Mouse (Mus musculus) limb, embryonic 12.5 days (tissue): ENCODE results near the gene Rps8. TPM values are rescaled to one million over a fixed set of nuclear protein-coding genes. Genes with fewer than 3 reads are reported as not detected.
A peak's percentile ranks its signal among the peaks of the same experiment; 100 is the strongest.

ENCODE experiments used
- ATAC-seq: fragments of 200-750 bp; cut with Nextera tagmentation; 2 replicates; pipeline ENCODE4 v1.8.0; 2017; ENCODE audit warnings: low read depth, moderate TSS enrichment; ENCODE audit not compliant: insufficient number of reproducible peaks, insufficient read depth, low FRiP score, low TSS enrichment
- H3K27ac ChIP-seq: fragments of 300-500 bp; sonication (generic); 2 replicates; pipeline ENCODE4 v1.5.1; 2016; ENCODE audit warnings: mild to moderate bottlenecking, moderate library complexity
- H3K27me3 ChIP-seq: fragments of 300-500 bp; sonication (generic); 2 replicates; pipeline ENCODE4 v1.6.1; 2016; ENCODE audit warnings: mild to moderate bottlenecking, moderate library complexity
- H3K36me3 ChIP-seq: fragments of 300-500 bp; sonication (generic); 2 replicates; pipeline ENCODE4 v1.6.1; 2016; ENCODE audit warnings: mild to moderate bottlenecking, moderate library complexity
- H3K4me1 ChIP-seq: fragments of 300-500 bp; sonication (generic); replicated peaks from 2 replicates; pipeline ENCODE4 v1.6.1; 2016
- H3K4me2 ChIP-seq: fragments of 300-500 bp; sonication (generic); 2 replicates; pipeline ENCODE4 v1.6.1; 2016; ENCODE audit warnings: mild to moderate bottlenecking, moderate library complexity
- H3K4me3 ChIP-seq: fragments of 300-500 bp; sonication (generic); replicated peaks from 2 replicates; pipeline ENCODE4 v1.5.1; 2016; ENCODE audit warnings: mild to moderate bottlenecking
- H3K9ac ChIP-seq: fragments of 300-500 bp; sonication (generic); replicated peaks from 2 replicates; pipeline ENCODE4 v1.6.1; 2016; ENCODE audit warnings: mild to moderate bottlenecking, moderate library complexity
- H3K9me3 ChIP-seq: fragments of 300-500 bp; sonication (generic); 2 replicates; pipeline ENCODE4 v1.6.1; 2016; ENCODE audit warnings: mild to moderate bottlenecking, moderate library complexity
- WGBS: fragments of 180-500 bp; shearing (Covaris S2); methylation state at CpG from one replicate; pipeline ENCODE4 v1.1.7; 2016; 5-methylcytosine and 5-hydroxymethylcytosine counted together
- polyA plus RNA-seq: library from polyadenylated mRNA; unstranded; fragments of >200 nt; fragmentation: Nextera tagmentation; extraction: Ambion mirVana; gene quantifications from 2 replicates; pipeline ENCODE4 v1.2.1, GENCODE M21; 2016

Gene Rps8
- polyA plus RNA-seq, 1 experiment from 2014 or later, result 892 TPM

- no peak overlapping the region for H3K9ac ChIP-seq
- no peaks in the 10 kb centered on the region for H3K27me3 ChIP-seq
- no peaks in the 10 kb centered on the region for H3K9me3 ChIP-seq
- no peak overlapping the region for H3K27ac ChIP-seq
- peaks cover 12% of the 10 kb centered on the region for H3K36me3 ChIP-seq
- no peak overlapping the region for H3K4me2 ChIP-seq
- ATAC-seq, result no peak
- H3K4me1 ChIP-seq, result peaks cover 32% of the 10 kb centered on the region
- no peak overlapping the region for H3K4me3 ChIP-seq
- 85% methylated on average over 3 of the region's 3 CpGs for WGBS
Observed at GRCm38 (mm10) chr4:117124218-117124517, 31.9 kb downstream of the Rps8 start.

DNA sequence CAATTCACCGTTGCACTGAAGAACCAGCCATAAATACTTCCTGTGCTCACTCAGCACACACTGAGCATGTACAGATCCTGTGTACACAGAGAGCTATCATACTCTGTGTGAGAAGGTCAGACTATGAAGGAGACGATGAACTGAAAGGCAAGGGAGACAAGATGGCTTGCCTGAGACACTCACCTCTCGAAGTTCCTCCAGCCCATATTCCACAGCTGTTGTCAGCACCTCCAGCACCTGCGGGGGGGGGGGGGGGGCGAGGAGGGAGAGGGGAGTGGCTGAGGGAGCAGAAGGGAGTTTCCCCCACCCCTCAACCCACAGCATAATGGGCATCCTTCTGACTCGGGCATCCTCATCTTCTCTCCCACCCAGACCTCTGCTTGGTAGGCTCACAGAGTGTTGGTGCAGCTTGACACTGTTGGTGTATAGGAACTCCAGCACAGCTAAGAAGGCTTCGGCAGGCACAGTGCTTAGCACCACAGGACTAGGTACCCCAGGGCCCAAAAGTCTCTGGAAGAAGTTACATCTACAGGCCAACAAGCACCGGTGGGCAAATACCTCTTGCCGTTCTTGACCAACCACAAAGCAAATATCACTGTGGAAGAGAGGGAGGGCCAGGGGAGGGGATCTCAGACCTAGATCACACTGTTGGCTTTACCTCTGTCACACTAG lies 32.4 kb downstream of the Rps8 start:
- no peak overlapping the region for H3K4me3 ChIP-seq
- H3K27ac ChIP-seq, result no peak overlapping the region
- H3K9ac ChIP-seq, result no peak overlapping the region
- H3K36me3 ChIP-seq, result peaks cover 8% of the 10 kb centered on the region
- H3K9me3 ChIP-seq, result no peaks in the 10 kb centered on the region
- WGBS, result 81% methylated on average over 7 of the region's 9 CpGs
- H3K4me2 ChIP-seq, result no peak overlapping the region
- no peaks in the 10 kb centered on the region for H3K27me3 ChIP-seq
- H3K4me1 ChIP-seq, result peaks cover 32% of the 10 kb centered on the region
- no peak for ATAC-seq

GRCm38 (mm10) chr4:117122209-117122608 lies 33.8 kb downstream of the Rps8 start:
- 87% methylated on average over 4 of the region's 4 CpGs for WGBS
- H3K36me3 ChIP-seq, result no peaks in the 10 kb centered on the region

GRCm38 (mm10) chr4:117120445-117121414 lies 35.3 kb downstream of the Rps8 start:
- H3K27me3 ChIP-seq, result no peaks in the 10 kb centered on the region
- peak; percentile 91 for ATAC-seq
- H3K27ac ChIP-seq, result peak overlapping the region; percentile 86
- H3K9me3 ChIP-seq, result no peaks in the 10 kb centered on the region
- under 1% methylated on average over 69 of the region's 69 CpGs for WGBS
- H3K36me3 ChIP-seq, result peaks cover under 1% of the 10 kb centered on the region; the same call in 1 of the 2 replicates
- peak overlapping the region; percentile 71 for H3K4me3 ChIP-seq
- peaks cover 26% of the 10 kb centered on the region for H3K4me1 ChIP-seq
- peak overlapping the region; percentile 100 for H3K4me2 ChIP-seq
- H3K9ac ChIP-seq, result peak overlapping the region; percentile 67

More at GRCm38 (mm10) chr4:117122209-117122608, 33.8 kb downstream of the Rps8 start:
- H3K9me3 ChIP-seq, result no peaks in the 10 kb centered on the region
- no peak overlapping the region for H3K27ac ChIP-seq
- peaks cover 32% of the 10 kb centered on the region for H3K4me1 ChIP-seq
- H3K4me3 ChIP-seq, result no peak overlapping the region
- H3K9ac ChIP-seq, result no peak overlapping the region
- no peaks in the 10 kb centered on the region for H3K27me3 ChIP-seq
- no peak overlapping the region for H3K4me2 ChIP-seq
- no peak for ATAC-seq

GRCm38 (mm10) chr4:117120052-117120444 lies 36.0 kb downstream of the Rps8 start:
- ATAC-seq, result no peak
- Histone ChIP-seq H3K9ac (peak overlapping the region; percentile 67), H3K27ac (peak overlapping the region; percentile 86), H3K27me3 (no peaks in the 10 kb centered on the region), H3K4me2 (peak overlapping the region; percentile 100), H3K36me3 (peaks cover 7% of the 10 kb centered on the region; the same call in 1 of the 2 replicates), H3K4me1 (peaks cover 20% of the 10 kb centered on the region), H3K4me3 (peak overlapping the region; percentile 71), H3K9me3 (no peaks in the 10 kb centered on the region)
- 6% methylated on average over 10 of the region's 10 CpGs for WGBS

DNA sequence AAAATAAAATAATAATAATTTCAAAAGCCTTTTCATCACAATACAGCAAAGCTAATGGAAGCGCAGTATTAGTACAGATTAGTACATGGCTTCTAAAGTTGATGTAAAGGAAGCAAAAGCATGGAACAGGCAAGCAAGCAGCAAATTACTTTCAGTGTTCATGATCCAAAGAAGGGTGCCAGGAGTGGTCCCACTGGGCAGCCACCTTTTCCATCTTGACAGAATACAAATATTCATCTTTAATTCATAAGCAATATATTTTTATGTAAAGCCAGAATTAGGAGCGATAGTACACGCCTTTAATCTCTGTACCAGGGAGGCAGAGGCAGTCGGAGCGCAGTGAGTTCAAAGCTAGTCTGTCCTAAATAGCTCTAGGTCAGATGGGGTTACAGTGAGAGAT lies 36.4 kb downstream of the Rps8 start:
- WGBS, result 73% methylated on average over 5 of the region's 5 CpGs
- peaks cover 11% of the 10 kb centered on the region for H3K36me3 ChIP-seq
- no peaks in the 10 kb centered on the region for H3K27me3 ChIP-seq
- peak overlapping the region; percentile 67 for H3K9ac ChIP-seq
- peaks cover 15% of the 10 kb centered on the region for H3K4me1 ChIP-seq
- H3K4me3 ChIP-seq, result peak overlapping the region; percentile 71
- H3K4me2 ChIP-seq, result peak overlapping the region; percentile 100
- H3K27ac ChIP-seq, result peak overlapping the region; percentile 86
- no peak for ATAC-seq
- H3K9me3 ChIP-seq, result no peaks in the 10 kb centered on the region

DNA sequence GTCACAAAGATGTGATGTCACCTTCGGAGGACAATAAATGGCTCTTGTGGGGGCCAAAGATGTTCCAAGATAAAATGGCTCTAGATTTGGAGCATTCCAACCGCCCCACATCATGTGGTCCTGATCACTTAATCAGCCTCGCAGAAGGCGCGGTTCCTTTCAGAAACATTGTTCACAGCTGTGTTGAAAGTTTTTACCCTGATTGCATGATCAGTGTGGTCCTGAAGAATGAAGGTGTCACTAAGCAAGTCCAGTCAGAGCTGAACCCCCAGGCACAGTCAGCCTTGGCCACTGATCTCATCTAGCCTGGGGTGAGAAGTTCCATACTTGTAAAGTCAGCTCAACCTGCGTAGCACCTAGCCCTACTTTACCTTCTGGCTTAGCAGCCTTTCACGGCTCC lies 38.1 kb downstream of the Rps8 start:
- peaks cover 12% of the 10 kb centered on the region for H3K4me1 ChIP-seq
- H3K9me3 ChIP-seq, result no peaks in the 10 kb centered on the region
- ATAC-seq, result no peak
- no peak overlapping the region for H3K4me2 ChIP-seq
- no peaks in the 10 kb centered on the region for H3K27me3 ChIP-seq
- H3K36me3 ChIP-seq, result peaks cover 27% of the 10 kb centered on the region
- WGBS, result 91% methylated on average over 7 of the region's 7 CpGs
- no peak overlapping the region for H3K9ac ChIP-seq
- H3K27ac ChIP-seq, result no peak overlapping the region
- H3K4me3 ChIP-seq, result no peak overlapping the region

DNA sequence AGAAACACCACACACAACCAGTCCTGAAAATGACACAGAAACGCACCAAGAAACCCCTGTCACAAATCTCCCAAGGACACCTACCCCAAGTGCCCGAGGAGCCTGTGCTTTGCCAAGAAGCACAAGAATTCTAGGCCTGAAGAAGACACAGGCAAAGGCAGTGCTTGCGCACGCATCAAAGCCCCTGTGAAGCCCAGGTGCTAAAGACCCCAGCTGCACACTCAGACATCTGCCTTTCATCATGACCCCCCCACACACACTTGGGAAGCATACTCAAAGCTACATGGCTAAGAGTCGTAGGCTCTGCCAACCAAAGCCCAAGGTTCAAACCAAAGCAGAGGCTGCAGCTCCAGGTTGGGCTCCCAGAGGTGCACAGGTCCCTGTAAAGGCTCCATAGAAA lies 40.5 kb downstream of the Rps8 start:
- no peak for ATAC-seq
- no peak overlapping the region for H3K4me2 ChIP-seq
- no peaks in the 10 kb centered on the region for H3K27me3 ChIP-seq
- H3K4me1 ChIP-seq, result peaks cover 6% of the 10 kb centered on the region
- H3K36me3 ChIP-seq, result peaks cover 45% of the 10 kb centered on the region
- no peak overlapping the region for H3K4me3 ChIP-seq
- no peak overlapping the region for H3K27ac ChIP-seq
- H3K9ac ChIP-seq, result no peak overlapping the region
- no peaks in the 10 kb centered on the region for H3K9me3 ChIP-seq
- WGBS, result 72% methylated on average over 5 of the region's 5 CpGs

DNA sequence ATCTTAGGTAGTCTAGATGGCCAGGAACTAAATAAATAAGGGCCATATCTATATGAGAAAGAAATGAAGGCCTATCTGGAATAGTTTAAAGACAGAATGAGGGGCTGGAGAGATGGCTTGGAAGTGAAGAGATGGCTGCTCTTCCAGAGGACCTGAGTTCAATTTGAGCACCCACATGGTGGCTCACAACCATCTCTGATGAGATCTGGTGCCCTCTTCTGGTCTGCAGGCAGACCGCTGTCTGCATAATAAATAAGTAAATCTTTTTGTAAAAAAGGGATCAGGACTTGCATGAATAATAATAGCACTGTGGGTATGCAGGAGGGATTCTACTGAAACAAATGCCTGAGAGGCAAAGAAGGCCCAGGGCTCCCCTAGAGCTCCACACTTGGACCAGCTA lies 42.8 kb downstream of the Rps8 start:
- H3K27me3 ChIP-seq, result no peaks in the 10 kb centered on the region
- ATAC-seq, result no peak
- no peaks in the 10 kb centered on the region for H3K4me1 ChIP-seq
- H3K36me3 ChIP-seq, result peaks cover 68% of the 10 kb centered on the region
- H3K4me2 ChIP-seq, result no peak overlapping the region
- no peak overlapping the region for H3K4me3 ChIP-seq
- H3K27ac ChIP-seq, result no peak overlapping the region
- H3K9me3 ChIP-seq, result no peaks in the 10 kb centered on the region
- 88% methylated on average over 1 of the region's 1 CpGs for WGBS
- no peak overlapping the region for H3K9ac ChIP-seq

DNA sequence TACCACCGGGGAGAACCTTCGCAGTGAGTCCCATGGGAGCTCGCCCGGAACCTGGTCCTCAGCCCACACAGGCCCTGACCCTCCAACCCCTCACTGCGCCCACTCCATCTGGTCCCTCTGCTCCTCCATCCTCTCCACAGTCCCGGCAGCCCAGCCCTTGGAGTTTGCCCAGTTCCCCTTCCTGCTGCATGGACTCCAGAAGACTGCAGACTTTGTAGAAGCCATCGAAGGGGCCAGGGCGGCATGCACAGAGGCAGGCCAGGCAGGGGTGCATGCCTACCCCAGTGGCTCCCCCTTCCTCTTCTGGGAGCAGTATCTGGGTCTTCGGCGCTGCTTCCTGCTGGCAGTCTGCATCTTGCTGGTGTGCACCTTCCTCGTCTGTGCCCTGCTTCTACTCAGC lies 45.1 kb downstream of the Rps8 start:
- Histone ChIP-seq H3K9ac (no peak overlapping the region), H3K9me3 (no peaks in the 10 kb centered on the region), H3K4me3 (no peak overlapping the region), H3K4me2 (no peak overlapping the region), H3K4me1 (no peaks in the 10 kb centered on the region), H3K36me3 (peaks cover 81% of the 10 kb centered on the region), H3K27ac (no peak overlapping the region), H3K27me3 (no peaks in the 10 kb centered on the region)
- WGBS, result 94% methylated on average over 11 of the region's 11 CpGs
- ATAC-seq, result no peak

GRCm38 (mm10) chr4:117110249-117110648 lies 45.8 kb downstream of the Rps8 start:
- Histone ChIP-seq H3K27ac (no peak overlapping the region), H3K4me1 (no peaks in the 10 kb centered on the region), H3K9ac (no peak overlapping the region), H3K27me3 (no peaks in the 10 kb centered on the region), H3K9me3 (no peaks in the 10 kb centered on the region), H3K4me3 (no peak overlapping the region), H3K36me3 (peaks cover 82% of the 10 kb centered on the region), H3K4me2 (no peak overlapping the region)
- WGBS, result 90% methylated on average over 13 of the region's 13 CpGs
- no peak for ATAC-seq
